Mouse (Mus musculus) E14TG2a.4 (cell line): ENCODE data around the gene Nubpl.

Source experiments
- CTCF ChIP-seq: conservative IDR thresholded peaks from 2 replicates; pipeline ENCODE4 v1.5.1; 2014; ENCODE audit warnings: low read length
- NANOG ChIP-seq: IDR thresholded peaks from 2 replicates; pipeline ENCODE4 v1.6.1; 2014; ENCODE audit warnings: borderline replicate concordance, low read length, mixed read lengths

- TF ChIP-seq CTCF = no peak
- TF ChIP-seq NANOG = no peak
Measured at GRCm38 (mm10) chr12:52281232-52281631, 183.7 kb downstream of the Nubpl start.
